Mouse (Mus musculus) CD4-positive helper T cell, adult 2 months (primary cell): ENCODE measurements at regions not wholly inside any gene's neighbourhood (a gene's known extent, or its start where the extent isn't known, plus 50 kb on each side); places are given as distances from the start of the nearest gene placed in this dataset.
A peak's percentile ranks its signal among the peaks of the same experiment; 100 is the strongest.

ENCODE experiments used
- DNase-seq: peaks from one replicate; pipeline ENCODE4 v3.0.0-alpha.2; 2012; ENCODE audit warnings: low read depth, missing footprints, low spot score

- no peak for DNase-seq
Observed at GRCm38 (mm10) chr1:154117346-154117687, 83.7 kb upstream of the Zfp648 start.

GRCm38 (mm10) chr1:154117688-154118373 lies 83.2 kb upstream of the Zfp648 start:
- DNase-seq = peak; percentile 41

GRCm38 (mm10) chr1:154118374-154119004 lies 82.5 kb upstream of the Zfp648 start:
- DNase-seq = peak; percentile 48

- DNase-seq = no peak
Observed at GRCm38 (mm10) chr1:154119611-154120010, 81.4 kb upstream of the Zfp648 start.

- no peak for DNase-seq
Observed at GRCm38 (mm10) chr1:154120693-154121092, 80.3 kb upstream of the Zfp648 start.

GRCm38 (mm10) chr1:154124981-154125380 lies 76.0 kb upstream of the Zfp648 start:
- no peak for DNase-seq

GRCm38 (mm10) chr1:154126487-154126886 lies 74.5 kb upstream of the Zfp648 start:
- DNase-seq = no peak

GRCm38 (mm10) chr1:154139488-154139887 lies 61.5 kb upstream of the Zfp648 start:
- no peak for DNase-seq

GRCm38 (mm10) chr1:154143691-154144090 lies 57.3 kb upstream of the Zfp648 start:
- DNase-seq = no peak

GRCm38 (mm10) chr1:154147001-154147571 lies 53.9 kb upstream of the Zfp648 start:
- no peak for DNase-seq

GRCm38 (mm10) chr1:154148948-154149347 lies 52.0 kb upstream of the Zfp648 start:
- no peak for DNase-seq

- DNase-seq = no peak
Observed at GRCm38 (mm10) chr1:154149431-154150143, 51.4 kb upstream of the Zfp648 start.

- DNase-seq = no peak
Observed at GRCm38 (mm10) chr1:154150167-154150851, 50.7 kb upstream of the Zfp648 start.
